Mouse (Mus musculus) CH12.LX (cell line): ENCODE measurements around the gene Vamp9.

ENCODE experiments used
- BHLHE40 ChIP-seq: IDR thresholded peaks from 2 replicates; pipeline ENCODE4 v1.6.1; 2011; ENCODE audit warnings: mild to moderate bottlenecking, low read depth, low read length, improper control_type of control experiment
- CTCF ChIP-seq, 2 experiments: IDR thresholded peaks in 1 of 2; conservative IDR thresholded peaks in 1 of 2; 2 replicates each; pipeline ENCODE4 v1.5.1; 2011 to 2012; ENCODE audit warnings: low read depth in 2 of 2, low read length in 2 of 2, improper control_type of control experiment in 1 of 2, inconsistent platforms in 1 of 2, mild to moderate bottlenecking in 1 of 2, moderate library complexity in 1 of 2
- EP300 ChIP-seq: IDR thresholded peaks from 2 replicates; pipeline ENCODE4 v1.6.1; 2011; ENCODE audit warnings: low read length, improper control_type of control experiment
- MAFK ChIP-seq: IDR thresholded peaks from 2 replicates; pipeline ENCODE4 v1.6.1; 2011; ENCODE audit warnings: low read length, improper control_type of control experiment; ENCODE audit not compliant: insufficient replicate concordance
- MAZ ChIP-seq: IDR thresholded peaks from 2 replicates; pipeline ENCODE4 v1.6.1; 2012; ENCODE audit warnings: low read depth, mild to moderate bottlenecking, inconsistent platforms, low read length, improper control_type of control experiment, moderate library complexity
- MYC ChIP-seq: IDR thresholded peaks from 2 replicates; pipeline ENCODE4 v1.6.1; 2011; ENCODE audit warnings: low read depth, mild to moderate bottlenecking, improper control_type of control experiment, low read length
- NELFE ChIP-seq: IDR thresholded peaks from 2 replicates; pipeline ENCODE4 v1.6.1; 2011; ENCODE audit warnings: low read depth, low read length, improper control_type of control experiment
- POLR2A ChIP-seq: IDR thresholded peaks from 2 replicates; pipeline ENCODE4 v1.6.1; 2011; ENCODE audit warnings: low read depth, mild to moderate bottlenecking, improper control_type of control experiment, low read length
- RAD21 ChIP-seq: IDR thresholded peaks from 2 replicates; pipeline ENCODE4 v1.6.1; 2011; ENCODE audit warnings: low read depth, mild to moderate bottlenecking, low read length, improper control_type of control experiment, moderate library complexity
- SMC3 ChIP-seq: IDR thresholded peaks from 2 replicates; pipeline ENCODE4 v1.6.1; 2011; ENCODE audit warnings: low read depth, low read length, improper control_type of control experiment
- USF1 ChIP-seq: IDR thresholded peaks from 2 replicates; pipeline ENCODE4 v1.6.1; 2014; ENCODE audit warnings: low read depth, mild to moderate bottlenecking, inconsistent platforms, low read length, improper control_type of control experiment
- USF2 ChIP-seq: conservative IDR thresholded peaks from 2 replicates; pipeline ENCODE4 v1.6.1; 2011; ENCODE audit warnings: low read depth, low read length, improper control_type of control experiment
- ZC3H11A ChIP-seq: IDR thresholded peaks from 2 replicates; pipeline ENCODE4 v1.6.1; 2012; ENCODE audit warnings: low read depth, mild to moderate bottlenecking, inconsistent platforms, low read length, improper control_type of control experiment
- ZNF384 ChIP-seq: IDR thresholded peaks from 2 replicates; pipeline ENCODE4 v1.6.1; 2012; ENCODE audit warnings: low read depth, low read length, improper control_type of control experiment, inconsistent platforms

DNA sequence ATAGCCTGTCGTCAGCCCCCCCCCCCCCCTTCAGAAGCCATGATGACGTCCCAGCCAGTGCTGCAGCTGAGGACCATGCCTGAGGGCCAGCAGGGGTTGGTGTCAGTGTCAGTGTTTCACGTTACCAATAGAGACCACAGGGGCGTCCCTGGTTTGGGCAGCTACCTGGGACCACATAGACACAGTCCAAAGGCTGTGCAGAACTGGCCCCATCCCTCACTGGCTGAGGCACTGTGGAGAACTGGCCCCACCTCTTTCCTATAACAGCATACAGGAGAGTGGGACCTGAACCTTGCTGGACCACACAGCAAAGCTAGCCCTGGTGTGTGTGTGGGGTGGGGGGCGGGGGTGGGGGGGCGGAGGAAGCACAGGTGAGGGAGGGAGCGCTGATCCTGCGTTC lies 94.4 kb downstream of the Vamp9 start:
- no peak for TF ChIP-seq SMC3
- no peak for TF ChIP-seq CTCF (conservative IDR thresholded peaks at IDR 0.05 in 1 of 2, IDR thresholded peaks at IDR 0.05 in 1 of 2; ENCODE audit: low read depth in 2 of 2, low read length in 2 of 2)
- no peak for TF ChIP-seq ZNF384
- TF ChIP-seq POLR2A: no peak
- TF ChIP-seq MYC: no peak
- TF ChIP-seq BHLHE40: no peak
- no peak for TF ChIP-seq USF2
- TF ChIP-seq EP300: no peak
- no peak for TF ChIP-seq MAFK
- no peak for TF ChIP-seq RAD21
- no peak for TF ChIP-seq NELFE
- TF ChIP-seq MAZ: no peak
- no peak for TF ChIP-seq USF1
- no peak for TF ChIP-seq ZC3H11A
